Mouse (Mus musculus): Measurements from ENCODE around the gene H2al1f. TPM values are rescaled to one million over a fixed set of nuclear protein-coding genes. Genes with fewer than 3 reads are reported as not detected.
A peak's percentile ranks its signal among the peaks of the same experiment; 100 is the strongest.
"Not testable (repeated sequence)": the region's sequence is repeated elsewhere in the genome, so short reads cannot be mapped to it uniquely, and the experiment has no call there.

H2al1f gene
- not detected in 2 replicates for polyA plus RNA-seq (2014; fragmentation: Nextera tagmentation; extraction: Ambion mirVana)

- not testable (repeated sequence) for H3K36me3 ChIP-seq (replicated peaks; ENCODE audit: control insufficient read depth, insufficient read depth); H3K27me3 ChIP-seq (ENCODE audit: control insufficient read depth, insufficient read depth, low read length); H3K4me2 ChIP-seq (replicated peaks); H3K9me3 ChIP-seq (ENCODE audit: control insufficient read depth, low read length); DNase-seq (ENCODE audit: low spot score); H3K4me3 ChIP-seq (replicated peaks; ENCODE audit: low read length); ATAC-seq (ENCODE audit: low FRiP score); H3K9ac ChIP-seq; H3K27ac ChIP-seq; H3K4me1 ChIP-seq (replicated peaks; ENCODE audit: control insufficient read depth, insufficient read depth, low read length)
- WGBS = no CpG with 5 or more reads among the region's 6 CpGs
These were observed at the start of gene H2al1f for GRCm38 (mm10) chrX:11314858-11315257. TSS of gene H2al1f (plus strand) at chrX:11315158.

DNA sequence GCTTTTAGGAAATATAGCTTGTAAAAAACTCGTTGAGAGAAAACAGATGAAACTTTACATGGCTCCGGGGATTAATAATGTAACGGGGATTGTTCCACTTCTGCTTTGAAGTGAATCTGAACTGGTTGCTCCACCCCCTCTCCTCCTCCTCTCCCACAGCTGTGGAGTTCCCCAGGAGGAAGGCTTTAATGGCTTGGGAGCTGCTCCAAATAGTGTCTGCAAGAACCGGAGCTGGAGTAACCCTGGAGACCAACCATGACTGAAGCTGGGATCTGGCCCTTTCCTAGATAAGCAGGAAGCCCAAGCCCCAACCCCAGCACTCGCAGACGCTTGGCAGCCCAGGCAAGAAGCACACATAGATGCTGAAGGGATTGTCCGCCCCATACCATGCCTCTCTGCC lies 47.2 kb upstream of the H2al1f start:
- no peak for ATAC-seq (ENCODE audit: low FRiP score)
- no peaks in the 10 kb centered on the region for H3K4me1 ChIP-seq (replicated peaks; ENCODE audit: control insufficient read depth, insufficient read depth, low read length)
- peaks cover 10% of the 10 kb centered on the region; the same call in 1 of the 2 replicates for H3K27me3 ChIP-seq (ENCODE audit: control insufficient read depth, insufficient read depth, low read length)
- no peaks in the 10 kb centered on the region for H3K9me3 ChIP-seq (ENCODE audit: control insufficient read depth, low read length)
- WGBS = 66% methylated on average over 7 of the region's 7 CpGs
- no peak for DNase-seq (ENCODE audit: low spot score)
- H3K4me2 ChIP-seq (replicated peaks) = no peak overlapping the region
- H3K36me3 ChIP-seq (replicated peaks; ENCODE audit: control insufficient read depth, insufficient read depth) = no peaks in the 10 kb centered on the region
- no peak overlapping the region for H3K4me3 ChIP-seq (replicated peaks; ENCODE audit: low read length)
- no peak overlapping the region for H3K27ac ChIP-seq
- no peak overlapping the region for H3K9ac ChIP-seq

DNA sequence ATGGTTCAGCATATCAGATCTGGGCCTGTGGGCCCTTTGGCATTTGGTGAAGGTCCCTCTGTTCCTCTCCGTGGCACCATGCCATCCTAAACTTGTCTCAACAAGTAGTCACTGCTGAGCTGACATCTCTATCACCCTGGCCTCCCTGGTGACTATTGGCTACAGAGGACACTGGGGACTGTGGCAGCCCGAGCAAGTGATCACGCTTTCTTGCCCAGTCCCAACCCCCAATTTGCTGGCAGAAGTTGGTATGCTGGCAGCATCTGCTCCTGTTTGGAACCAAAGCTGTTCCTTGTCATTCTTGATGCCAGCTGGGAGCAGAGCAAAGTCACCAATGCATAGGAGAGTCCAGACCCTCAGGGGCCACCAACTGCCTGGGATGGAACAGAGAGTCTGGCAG lies 45.9 kb upstream of the H2al1f start:
- DNase-seq (ENCODE audit: low spot score) (peak; percentile 41), ATAC-seq (ENCODE audit: low FRiP score) (peak; percentile 55; the same call in 1 of the 2 replicates)
- no peaks in the 10 kb centered on the region for H3K9me3 ChIP-seq (ENCODE audit: control insufficient read depth, low read length)
- 75% methylated on average over 3 of the region's 3 CpGs for WGBS
- H3K36me3 ChIP-seq (replicated peaks; ENCODE audit: control insufficient read depth, insufficient read depth) = no peaks in the 10 kb centered on the region
- H3K9ac ChIP-seq = no peak overlapping the region
- H3K4me2 ChIP-seq (replicated peaks) = no peak overlapping the region
- H3K27ac ChIP-seq = no peak overlapping the region
- H3K4me1 ChIP-seq (replicated peaks; ENCODE audit: control insufficient read depth, insufficient read depth, low read length) = no peaks in the 10 kb centered on the region
- peaks cover 10% of the 10 kb centered on the region; the same call in 1 of the 2 replicates for H3K27me3 ChIP-seq (ENCODE audit: control insufficient read depth, insufficient read depth, low read length)
- H3K4me3 ChIP-seq (replicated peaks; ENCODE audit: low read length) = no peak overlapping the region

DNA sequence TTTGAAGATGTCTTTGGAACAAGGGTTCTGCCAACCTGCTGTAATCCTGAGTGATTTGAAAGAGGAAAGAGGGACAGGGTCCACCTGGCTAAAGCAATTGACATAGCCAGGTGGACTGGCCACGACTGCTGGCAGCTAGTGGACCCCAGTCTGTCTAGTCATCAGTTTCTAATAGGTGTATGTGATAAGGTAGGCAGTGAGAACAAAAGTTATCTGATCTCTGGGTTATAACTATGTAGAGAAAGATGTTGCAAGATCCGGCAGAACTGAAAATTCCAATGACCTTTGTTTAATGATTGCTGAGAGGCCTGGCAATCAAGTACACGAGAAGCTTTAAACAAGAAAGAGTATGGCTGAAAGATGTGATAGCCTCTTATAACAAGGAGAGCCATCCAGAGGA lies 41.8 kb upstream of the H2al1f start:
- ATAC-seq (ENCODE audit: low FRiP score) = no peak
- Histone ChIP-seq H3K4me1 (replicated peaks; ENCODE audit: control insufficient read depth, insufficient read depth, low read length) (no peaks in the 10 kb centered on the region), H3K4me3 (replicated peaks; ENCODE audit: low read length) (no peak overlapping the region), H3K9ac (no peak overlapping the region), H3K4me2 (replicated peaks) (no peak overlapping the region), H3K36me3 (replicated peaks; ENCODE audit: control insufficient read depth, insufficient read depth) (no peaks in the 10 kb centered on the region), H3K9me3 (ENCODE audit: control insufficient read depth, low read length) (no peaks in the 10 kb centered on the region), H3K27ac (no peak overlapping the region), H3K27me3 (ENCODE audit: control insufficient read depth, insufficient read depth, low read length) (peaks cover 1% of the 10 kb centered on the region)
- WGBS = 85% methylated on average over 3 of the region's 3 CpGs
- DNase-seq (ENCODE audit: low spot score) = no peak

DNA sequence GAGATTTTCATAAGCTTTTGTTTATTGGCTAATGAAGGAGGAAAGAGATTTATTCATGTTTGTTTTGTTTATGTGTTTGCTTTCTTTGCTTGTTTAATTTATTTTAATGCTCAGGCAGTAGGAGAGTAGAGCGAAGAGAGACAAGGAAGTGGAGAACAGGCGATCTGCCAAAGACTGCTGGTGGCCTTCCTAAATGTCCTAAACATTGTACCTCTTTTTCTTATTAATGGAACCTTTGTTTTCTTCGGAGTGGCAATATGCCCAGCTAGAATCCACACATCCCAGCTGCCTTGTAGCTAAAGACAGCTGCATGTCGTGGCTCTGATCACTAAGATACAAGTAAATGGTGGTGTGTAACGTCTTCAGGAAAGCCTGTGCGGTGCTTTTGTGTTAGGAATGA lies 37.9 kb upstream of the H2al1f start:
- H3K9ac ChIP-seq = no peak overlapping the region
- DNase-seq (ENCODE audit: low spot score) (no peak), ATAC-seq (ENCODE audit: low FRiP score) (no peak)
- WGBS = 79% methylated on average over 6 of the region's 6 CpGs
- H3K4me3 ChIP-seq (replicated peaks; ENCODE audit: low read length) = no peak overlapping the region
- H3K36me3 ChIP-seq (replicated peaks; ENCODE audit: control insufficient read depth, insufficient read depth) = no peaks in the 10 kb centered on the region
- no peaks in the 10 kb centered on the region; the same call in 1 of the 2 replicates for H3K27me3 ChIP-seq (ENCODE audit: control insufficient read depth, insufficient read depth, low read length)
- no peak overlapping the region for H3K4me2 ChIP-seq (replicated peaks)
- no peaks in the 10 kb centered on the region for H3K4me1 ChIP-seq (replicated peaks; ENCODE audit: control insufficient read depth, insufficient read depth, low read length)
- no peak overlapping the region for H3K27ac ChIP-seq
- H3K9me3 ChIP-seq (ENCODE audit: control insufficient read depth, low read length) = no peaks in the 10 kb centered on the region

GRCm38 (mm10) chrX:11280741-11281140 lies 34.2 kb upstream of the H2al1f start:
- Histone ChIP-seq H3K36me3 (replicated peaks; ENCODE audit: control insufficient read depth, insufficient read depth) (no peaks in the 10 kb centered on the region), H3K4me3 (replicated peaks; ENCODE audit: low read length) (no peak overlapping the region), H3K27ac (no peak overlapping the region), H3K27me3 (ENCODE audit: control insufficient read depth, insufficient read depth, low read length) (no peaks in the 10 kb centered on the region), H3K9ac (no peak overlapping the region), H3K9me3 (ENCODE audit: control insufficient read depth, low read length) (no peaks in the 10 kb centered on the region), H3K4me1 (replicated peaks; ENCODE audit: control insufficient read depth, insufficient read depth, low read length) (no peaks in the 10 kb centered on the region), H3K4me2 (replicated peaks) (no peak overlapping the region)
- WGBS = 69% methylated on average over 2 of the region's 2 CpGs
- no peak for DNase-seq (ENCODE audit: low spot score)
- no peak for ATAC-seq (ENCODE audit: low FRiP score)

DNA sequence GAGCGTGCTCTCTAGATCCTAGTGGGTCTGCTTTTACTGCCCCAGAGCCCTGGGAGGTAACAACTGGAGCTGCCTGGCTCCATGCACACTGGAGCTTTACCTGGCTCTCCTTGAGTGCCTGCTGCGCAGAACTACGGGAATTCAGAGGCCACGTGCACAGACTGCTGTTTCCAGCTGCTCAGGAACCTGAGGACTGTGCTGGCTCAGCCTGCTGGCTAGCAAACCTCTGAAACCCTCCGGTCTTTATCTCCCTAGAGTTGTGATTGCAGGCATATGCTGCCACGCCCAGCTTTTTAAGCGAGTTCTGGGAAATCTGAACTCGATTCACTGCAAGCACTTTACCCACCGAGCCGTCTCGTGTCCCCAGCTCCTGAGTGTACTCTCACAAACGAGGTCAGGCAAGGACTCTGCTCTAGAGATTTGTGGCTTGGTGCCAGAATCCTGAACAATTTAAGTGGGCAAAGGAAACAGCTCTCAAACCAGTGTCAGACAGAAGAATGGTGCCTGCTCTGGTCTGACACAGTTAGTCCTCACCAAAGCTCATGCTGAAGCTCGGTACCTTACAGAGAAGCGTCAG lies 26.6 kb upstream of the H2al1f start:
- WGBS = 80% methylated on average over 14 of the region's 14 CpGs

GRCm38 (mm10) chrX:11289244-11289643 lies 25.7 kb upstream of the H2al1f start:
- H3K27me3 ChIP-seq (ENCODE audit: control insufficient read depth, insufficient read depth, low read length) = no peaks in the 10 kb centered on the region
- no peaks in the 10 kb centered on the region for H3K9me3 ChIP-seq (ENCODE audit: control insufficient read depth, low read length)
- no peak for DNase-seq (ENCODE audit: low spot score)
- 49% methylated on average over 4 of the region's 4 CpGs for WGBS
- no peaks in the 10 kb centered on the region for H3K36me3 ChIP-seq (replicated peaks; ENCODE audit: control insufficient read depth, insufficient read depth)
- no peak overlapping the region for H3K9ac ChIP-seq
- no peaks in the 10 kb centered on the region for H3K4me1 ChIP-seq (replicated peaks; ENCODE audit: control insufficient read depth, insufficient read depth, low read length)
- no peak overlapping the region for H3K27ac ChIP-seq
- ATAC-seq (ENCODE audit: low FRiP score) = no peak
- no peak overlapping the region for H3K4me2 ChIP-seq (replicated peaks)
- H3K4me3 ChIP-seq (replicated peaks; ENCODE audit: low read length) = no peak overlapping the region

More for the DNA sequence above, 26.6 kb upstream of the H2al1f start:
- Histone ChIP-seq H3K9me3 (ENCODE audit: control insufficient read depth, low read length) (no peaks in the 10 kb centered on the region), H3K36me3 (replicated peaks; ENCODE audit: control insufficient read depth, insufficient read depth) (no peaks in the 10 kb centered on the region), H3K4me2 (replicated peaks) (no peak overlapping the region), H3K9ac (no peak overlapping the region), H3K27ac (no peak overlapping the region), H3K4me1 (replicated peaks; ENCODE audit: control insufficient read depth, insufficient read depth, low read length) (no peaks in the 10 kb centered on the region), H3K4me3 (replicated peaks; ENCODE audit: low read length) (no peak overlapping the region), H3K27me3 (ENCODE audit: control insufficient read depth, insufficient read depth, low read length) (no peaks in the 10 kb centered on the region)
- DNase-seq (ENCODE audit: low spot score) = no peak
- no peak for ATAC-seq (ENCODE audit: low FRiP score)

GRCm38 (mm10) chrX:11298957-11299356 lies 16.0 kb upstream of the H2al1f start, which contains the start of gene H2al1a:
TSS of gene H2al1a (plus strand) at chrX:11299257.
- H3K27ac ChIP-seq; ATAC-seq (ENCODE audit: low FRiP score); H3K9me3 ChIP-seq (ENCODE audit: control insufficient read depth, low read length); H3K36me3 ChIP-seq (replicated peaks; ENCODE audit: control insufficient read depth, insufficient read depth); H3K9ac ChIP-seq; DNase-seq (ENCODE audit: low spot score); H3K4me3 ChIP-seq (replicated peaks; ENCODE audit: low read length); H3K4me2 ChIP-seq (replicated peaks); H3K4me1 ChIP-seq (replicated peaks; ENCODE audit: control insufficient read depth, insufficient read depth, low read length); H3K27me3 ChIP-seq (ENCODE audit: control insufficient read depth, insufficient read depth, low read length): not testable (repeated sequence)
- no CpG with 5 or more reads among the region's 3 CpGs for WGBS

- H3K9me3 ChIP-seq (ENCODE audit: control insufficient read depth, low read length); H3K4me1 ChIP-seq (replicated peaks; ENCODE audit: control insufficient read depth, insufficient read depth, low read length); ATAC-seq (ENCODE audit: low FRiP score); H3K27ac ChIP-seq; DNase-seq (ENCODE audit: low spot score); H3K4me3 ChIP-seq (replicated peaks; ENCODE audit: low read length); H3K9ac ChIP-seq; H3K27me3 ChIP-seq (ENCODE audit: control insufficient read depth, insufficient read depth, low read length); H3K4me2 ChIP-seq (replicated peaks); H3K36me3 ChIP-seq (replicated peaks; ENCODE audit: control insufficient read depth, insufficient read depth): not testable (repeated sequence)
- WGBS = 78% methylated on average over 1 of the region's 3 CpGs
These were observed 12.8 kb upstream of the H2al1f start, which contains the start of gene H2al1b for GRCm38 (mm10) chrX:11302132-11302531. TSS of gene H2al1b (plus strand) at chrX:11302432.

Data from hindbrain, embryonic 14.5 days (tissue).